Mouse (Mus musculus): ENCODE measurements around the gene Nek7. TPM values are rescaled to one million over a fixed set of nuclear protein-coding genes. Genes with fewer than 3 reads are reported as not detected.

Nek7 gene
- polyA plus RNA-seq (2015; fragmentation: Nextera tagmentation; extraction: Ambion mirVana): 13.8 and 14.5 TPM in 2 replicates

- Histone ChIP-seq H3K4me3 (peak within 1 kb of the TSS; percentile 92), H3K36me3 (no peaks in the 10 kb centered on the region), H3K9me3 (no peaks in the 10 kb centered on the region), H3K27ac (replicated peaks) (peak within 1 kb of the TSS; percentile 87), H3K27me3 (no peaks in the 10 kb centered on the region; the same call in 1 of the 2 replicates), H3K9ac (peak within 1 kb of the TSS; percentile 79), H3K4me2 (peak within 1 kb of the TSS; percentile 69), H3K4me1 (replicated peaks) (peaks cover 24% of the 10 kb centered on the region)
- ATAC-seq (ENCODE audit: low read depth): no peak
- 4% methylated on average over 11 of the region's 11 CpGs for WGBS
These were observed at the start of gene Nek7 for GRCm38 (mm10) chr1:138619996-138620461. Gene Nek7, minus strand, starts transcription at chr1:138620141.

GRCm38 (mm10) chr1:138662342-138662741 is 42.4 kb upstream of the Nek7 start:
- Histone ChIP-seq H3K4me1 (replicated peaks) (no peaks in the 10 kb centered on the region), H3K9me3 (no peaks in the 10 kb centered on the region), H3K4me2 (no peak overlapping the region), H3K4me3 (no peak overlapping the region), H3K27me3 (peaks cover 1% of the 10 kb centered on the region; the same call in 1 of the 2 replicates), H3K27ac (replicated peaks) (no peak overlapping the region), H3K36me3 (no peaks in the 10 kb centered on the region), H3K9ac (no peak overlapping the region)
- WGBS: 35% methylated on average over 2 of the region's 2 CpGs
- ATAC-seq (ENCODE audit: low read depth): peak; percentile 84

- H3K9ac ChIP-seq: no peak overlapping the region
- no peak overlapping the region for H3K4me2 ChIP-seq
- no peaks in the 10 kb centered on the region for H3K36me3 ChIP-seq
- H3K4me1 ChIP-seq (replicated peaks): no peaks in the 10 kb centered on the region
- H3K27ac ChIP-seq (replicated peaks): no peak overlapping the region
- no peaks in the 10 kb centered on the region for H3K9me3 ChIP-seq
- no peak overlapping the region for H3K4me3 ChIP-seq
- ATAC-seq (ENCODE audit: low read depth): no peak
- no peaks in the 10 kb centered on the region for H3K27me3 ChIP-seq
These were observed 34.3 kb upstream of the Nek7 start for GRCm38 (mm10) chr1:138654212-138654611.

GRCm38 (mm10) chr1:138644991-138645390 is 25.1 kb upstream of the Nek7 start:
- no peak for ATAC-seq (ENCODE audit: low read depth)
- Histone ChIP-seq H3K9me3 (no peaks in the 10 kb centered on the region), H3K27ac (replicated peaks) (no peak overlapping the region), H3K9ac (no peak overlapping the region), H3K27me3 (no peaks in the 10 kb centered on the region), H3K4me2 (no peak overlapping the region), H3K4me1 (replicated peaks) (no peaks in the 10 kb centered on the region), H3K4me3 (no peak overlapping the region), H3K36me3 (no peaks in the 10 kb centered on the region)
- WGBS: 85% methylated on average over 3 of the region's 3 CpGs

- whole genome bisulfite sequencing: 82% methylated on average over 3 of the region's 3 CpGs
- H3K27me3 ChIP-seq: no peaks in the 10 kb centered on the region
- no peak overlapping the region for H3K9ac ChIP-seq
- H3K9me3 ChIP-seq: no peaks in the 10 kb centered on the region
- H3K4me1 ChIP-seq (replicated peaks): no peaks in the 10 kb centered on the region
- no peak overlapping the region for H3K4me2 ChIP-seq
- H3K27ac ChIP-seq (replicated peaks): no peak overlapping the region
- ATAC-seq (ENCODE audit: low read depth): no peak
- H3K36me3 ChIP-seq: no peaks in the 10 kb centered on the region
- H3K4me3 ChIP-seq: no peak overlapping the region
These were observed 23.4 kb upstream of the Nek7 start for GRCm38 (mm10) chr1:138643306-138643830.

- no peak for ATAC-seq (ENCODE audit: low read depth)
- H3K27me3 ChIP-seq: no peaks in the 10 kb centered on the region
- no peaks in the 10 kb centered on the region for H3K36me3 ChIP-seq
- no peak overlapping the region for H3K4me2 ChIP-seq
- H3K4me3 ChIP-seq: no peak overlapping the region
- H3K9me3 ChIP-seq: no peaks in the 10 kb centered on the region
- H3K9ac ChIP-seq: no peak overlapping the region
- WGBS: 75% methylated on average over 4 of the region's 4 CpGs
- H3K4me1 ChIP-seq (replicated peaks): no peaks in the 10 kb centered on the region
- no peak overlapping the region for H3K27ac ChIP-seq (replicated peaks)
These were observed 21.1 kb upstream of the Nek7 start for GRCm38 (mm10) chr1:138640934-138641461.

- no peak for ATAC-seq (ENCODE audit: low read depth)
- Histone ChIP-seq H3K36me3 (no peaks in the 10 kb centered on the region), H3K9me3 (no peaks in the 10 kb centered on the region), H3K4me3 (no peak overlapping the region), H3K4me1 (replicated peaks) (no peaks in the 10 kb centered on the region), H3K9ac (no peak overlapping the region), H3K27me3 (no peaks in the 10 kb centered on the region), H3K27ac (replicated peaks) (no peak overlapping the region), H3K4me2 (no peak overlapping the region)
These were observed 17.9 kb upstream of the Nek7 start for GRCm38 (mm10) chr1:138637850-138638249.

- Histone ChIP-seq H3K9ac (no peak overlapping the region), H3K9me3 (no peaks in the 10 kb centered on the region), H3K27ac (replicated peaks) (no peak overlapping the region), H3K27me3 (no peaks in the 10 kb centered on the region), H3K36me3 (no peaks in the 10 kb centered on the region), H3K4me3 (no peak overlapping the region), H3K4me2 (no peak overlapping the region), H3K4me1 (replicated peaks) (no peaks in the 10 kb centered on the region)
- 91% methylated on average over 1 of the region's 1 CpGs for WGBS
- no peak for ATAC-seq (ENCODE audit: low read depth)
These were observed 14.6 kb upstream of the Nek7 start for GRCm38 (mm10) chr1:138634561-138634960.

GRCm38 (mm10) chr1:138628919-138629318 is 9.0 kb upstream of the Nek7 start:
- Histone ChIP-seq H3K36me3 (no peaks in the 10 kb centered on the region), H3K4me2 (no peak overlapping the region), H3K27ac (replicated peaks) (no peak overlapping the region), H3K9me3 (no peaks in the 10 kb centered on the region), H3K4me3 (no peak overlapping the region), H3K27me3 (no peaks in the 10 kb centered on the region), H3K9ac (no peak overlapping the region), H3K4me1 (replicated peaks) (no peaks in the 10 kb centered on the region)
- WGBS: 89% methylated on average over 4 of the region's 4 CpGs
- ATAC-seq (ENCODE audit: low read depth): no peak

- 88% methylated on average over 3 of the region's 3 CpGs for WGBS
- no peaks in the 10 kb centered on the region for H3K4me1 ChIP-seq (replicated peaks)
- H3K9me3 ChIP-seq: no peaks in the 10 kb centered on the region
- H3K27ac ChIP-seq (replicated peaks): no peak overlapping the region
- no peak overlapping the region for H3K4me2 ChIP-seq
- no peaks in the 10 kb centered on the region for H3K27me3 ChIP-seq
- no peaks in the 10 kb centered on the region for H3K36me3 ChIP-seq
- ATAC-seq (ENCODE audit: low read depth): no peak
- H3K9ac ChIP-seq: no peak overlapping the region
- no peak overlapping the region for H3K4me3 ChIP-seq
These were observed 8.5 kb upstream of the Nek7 start for GRCm38 (mm10) chr1:138628486-138628885.

GRCm38 (mm10) chr1:138627804-138628203 is 7.9 kb upstream of the Nek7 start:
- no peak overlapping the region for H3K4me2 ChIP-seq
- H3K27me3 ChIP-seq: no peaks in the 10 kb centered on the region
- H3K36me3 ChIP-seq: no peaks in the 10 kb centered on the region
- 84% methylated on average over 3 of the region's 3 CpGs for WGBS
- H3K27ac ChIP-seq (replicated peaks): no peak overlapping the region
- H3K9ac ChIP-seq: no peak overlapping the region
- ATAC-seq (ENCODE audit: low read depth): no peak
- H3K4me1 ChIP-seq (replicated peaks): no peaks in the 10 kb centered on the region
- H3K4me3 ChIP-seq: no peak overlapping the region
- no peaks in the 10 kb centered on the region for H3K9me3 ChIP-seq

GRCm38 (mm10) chr1:138626288-138626687 is 6.3 kb upstream of the Nek7 start:
- Histone ChIP-seq H3K36me3 (no peaks in the 10 kb centered on the region), H3K27ac (replicated peaks) (no peak overlapping the region)

GRCm38 (mm10) chr1:138623870-138624269 is 3.9 kb upstream of the Nek7 start:
- H3K9ac ChIP-seq: no peak overlapping the region
- no peak for ATAC-seq (ENCODE audit: low read depth)
- WGBS: 34% methylated on average over 1 of the region's 1 CpGs
- H3K4me2 ChIP-seq: no peak overlapping the region
- 0 out of 2 replicates have a peak, but pooled peaks cover 7% of the 10 kb centered on the region for H3K4me1 ChIP-seq (replicated peaks)
- no peaks in the 10 kb centered on the region for H3K36me3 ChIP-seq
- no peak overlapping the region for H3K4me3 ChIP-seq
- H3K27me3 ChIP-seq: no peaks in the 10 kb centered on the region; the same call in 1 of the 2 replicates
- no peaks in the 10 kb centered on the region for H3K9me3 ChIP-seq
- H3K27ac ChIP-seq (replicated peaks): no peak overlapping the region

More at GRCm38 (mm10) chr1:138626288-138626687, 6.3 kb upstream of the Nek7 start:
- H3K4me2 ChIP-seq: no peak overlapping the region
- no peaks in the 10 kb centered on the region for H3K4me1 ChIP-seq (replicated peaks)
- H3K4me3 ChIP-seq: no peak overlapping the region
- no peaks in the 10 kb centered on the region; the same call in 1 of the 2 replicates for H3K27me3 ChIP-seq
- 85% methylated on average over 3 of the region's 3 CpGs for WGBS
- no peaks in the 10 kb centered on the region for H3K9me3 ChIP-seq
- ATAC-seq (ENCODE audit: low read depth): no peak
- H3K9ac ChIP-seq: no peak overlapping the region

Data from neural tube, embryonic 13.5 days (tissue).